Mouse (Mus musculus): ENCODE results near the gene Lama2.

The Lama2 gene

DNA sequence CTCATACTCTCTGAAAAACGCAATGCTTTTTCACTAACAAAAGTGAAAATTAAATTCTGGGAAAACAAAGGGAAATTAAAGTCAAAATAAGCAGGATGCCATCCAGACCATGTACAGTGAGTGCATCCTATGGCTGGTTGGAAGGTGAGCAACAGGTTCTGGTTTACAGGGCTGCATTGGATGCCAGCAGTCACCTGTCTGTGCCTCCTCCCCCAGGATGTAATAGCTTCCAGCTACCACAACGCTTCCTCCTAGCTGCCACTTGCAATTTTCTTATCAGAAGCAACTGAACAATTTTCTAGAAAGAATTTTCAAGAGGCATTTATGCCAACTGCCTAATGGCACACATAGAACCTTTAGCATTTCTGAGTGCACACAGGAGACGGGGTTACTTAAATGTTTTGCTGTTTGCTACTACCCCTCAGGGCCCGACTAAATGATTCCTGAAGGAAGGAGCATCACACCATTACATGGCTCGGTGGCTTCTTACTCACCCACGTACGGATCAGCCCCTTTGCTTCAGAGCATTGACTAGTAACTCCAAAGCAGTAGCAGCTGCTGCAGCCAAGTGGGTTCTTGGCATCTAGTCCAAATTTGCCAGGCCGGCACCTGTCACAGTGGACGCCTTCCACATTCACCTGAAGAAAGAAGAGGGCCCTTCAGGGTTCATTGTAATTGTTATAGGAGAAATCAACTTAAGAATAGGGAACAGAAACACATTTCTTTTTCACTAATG, 430.8 kb downstream of the Lama2 start:
- DNase-seq (ENCODE audit: low spot score in 2 of 2) = no peak

- DNase-seq (ENCODE audit: low spot score in 2 of 2) = no peak
Observed at GRCm38 (mm10) chr10:27184185-27184584, 435.4 kb downstream of the Lama2 start.

DNA sequence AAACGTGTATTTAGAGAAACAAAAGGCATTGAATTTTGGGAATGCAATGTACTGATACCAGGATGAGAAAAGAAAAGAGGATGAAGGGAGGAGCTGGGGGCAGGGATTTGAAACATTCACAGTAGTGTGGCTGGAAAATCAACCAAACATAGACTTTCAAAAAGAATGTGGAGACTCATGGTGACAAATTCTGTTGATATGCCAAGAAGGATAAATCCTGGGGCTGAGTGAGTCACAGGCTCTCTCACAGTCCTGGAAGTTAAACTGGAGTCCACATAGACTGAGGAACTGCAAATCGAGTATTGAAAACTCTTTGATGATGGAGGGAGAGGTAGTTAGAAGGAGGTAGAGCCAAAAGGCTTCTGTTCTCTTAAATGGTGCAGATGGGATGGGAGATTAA, 445.3 kb downstream of the Lama2 start:
- DNase-seq (ENCODE audit: low spot score in 2 of 2) = no peak

GRCm38 (mm10) chr10:27164738-27165137, 454.8 kb downstream of the Lama2 start:
- no peak for DNase-seq (ENCODE audit: low spot score in 2 of 2)

- no peak for DNase-seq (ENCODE audit: low spot score in 2 of 2)
Observed at GRCm38 (mm10) chr10:27162364-27162763, 457.2 kb downstream of the Lama2 start.

- no peak for DNase-seq (ENCODE audit: low spot score in 2 of 2)
Observed at GRCm38 (mm10) chr10:27150220-27150619, 469.3 kb downstream of the Lama2 start.

- no peak for DNase-seq (ENCODE audit: low spot score in 2 of 2)
Observed at GRCm38 (mm10) chr10:27140422-27140821, 479.1 kb downstream of the Lama2 start.

DNA sequence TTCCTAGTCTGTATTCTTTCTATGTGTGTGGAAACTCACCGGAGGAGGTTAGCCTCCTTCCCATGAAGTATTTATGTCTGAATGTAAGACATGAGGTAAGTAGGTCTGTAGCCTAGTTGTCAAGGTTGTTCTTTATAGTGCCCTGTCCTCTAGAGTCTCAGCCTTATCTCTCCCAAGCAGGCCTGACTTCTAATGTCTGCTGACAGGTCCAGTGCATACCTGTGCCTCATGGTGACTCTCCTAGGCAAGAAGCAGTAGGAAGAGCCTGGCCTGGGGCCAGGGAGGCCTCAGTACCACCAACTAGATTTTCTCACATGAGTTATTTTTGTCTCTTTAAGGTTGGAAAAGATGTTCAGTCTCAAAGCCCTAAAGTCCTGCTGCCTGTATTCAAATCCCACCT, 483.8 kb downstream of the Lama2 start:
- DNase-seq (ENCODE audit: low spot score in 2 of 2) = no peak

DNA sequence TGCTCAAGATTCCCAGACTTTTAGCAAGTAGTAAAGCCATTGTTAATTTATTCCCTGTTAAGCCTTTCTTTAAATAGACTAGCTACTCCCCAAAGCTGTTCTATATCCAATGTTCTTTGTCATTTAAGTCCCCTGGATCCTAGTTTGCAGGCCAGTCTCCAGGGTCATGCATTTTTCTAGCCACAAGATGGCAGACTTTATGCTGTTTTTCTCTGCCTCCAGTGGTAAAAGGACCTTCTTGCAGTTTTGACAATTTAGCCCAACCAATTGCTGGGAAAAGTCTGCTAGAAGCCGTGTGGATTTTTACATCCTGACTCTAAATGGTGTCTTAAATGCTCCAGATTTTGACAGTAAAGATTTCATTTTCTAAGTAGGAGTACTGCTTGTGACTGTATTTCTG, 486.4 kb downstream of the Lama2 start:
- no peak for DNase-seq (ENCODE audit: low spot score in 2 of 2)

DNA sequence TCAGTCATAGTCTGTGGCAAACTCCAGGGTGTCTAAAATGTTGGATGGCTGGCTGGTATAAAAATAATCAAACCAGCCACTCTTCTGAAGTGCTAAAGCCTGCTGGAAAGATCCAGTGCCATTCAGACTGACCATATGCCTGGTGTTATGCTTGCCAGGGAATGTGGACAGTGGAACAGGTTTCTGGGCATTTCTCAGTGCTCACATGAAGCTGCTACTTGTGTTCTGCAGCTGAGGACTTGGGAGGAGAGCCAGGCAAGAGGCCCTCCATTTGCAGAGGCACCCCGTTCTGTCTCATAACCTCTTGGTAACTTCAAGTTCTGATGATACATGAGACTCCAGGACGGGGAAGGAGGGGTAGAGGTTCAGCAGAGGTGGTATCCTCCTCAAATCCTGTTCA, 492.1 kb downstream of the Lama2 start:
- DNase-seq (ENCODE audit: low spot score in 2 of 2) = no peak

DNA sequence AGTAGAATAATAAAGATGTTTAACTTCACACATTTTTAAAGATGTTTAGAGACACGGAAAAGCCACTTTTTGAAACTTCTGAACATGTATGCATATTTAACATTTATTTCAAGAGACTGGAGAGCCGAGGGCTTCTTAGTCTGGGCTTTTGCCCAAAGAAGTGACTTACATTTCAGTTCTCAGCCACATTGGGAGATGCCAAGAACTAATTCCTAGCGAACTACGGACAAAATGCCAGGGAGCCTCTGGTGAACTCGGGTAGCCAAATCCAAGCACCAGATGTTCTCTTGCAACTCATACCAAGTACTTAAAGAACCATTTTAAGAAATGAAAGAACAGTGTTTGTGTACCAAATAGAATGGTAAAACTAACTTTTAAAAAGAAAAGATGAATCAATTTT, 495.8 kb downstream of the Lama2 start:
- no peak for DNase-seq (ENCODE audit: low spot score in 2 of 2)

- no peak for DNase-seq (ENCODE audit: low spot score in 2 of 2)
Observed at GRCm38 (mm10) chr10:27117815-27118214, 501.7 kb downstream of the Lama2 start.

DNA sequence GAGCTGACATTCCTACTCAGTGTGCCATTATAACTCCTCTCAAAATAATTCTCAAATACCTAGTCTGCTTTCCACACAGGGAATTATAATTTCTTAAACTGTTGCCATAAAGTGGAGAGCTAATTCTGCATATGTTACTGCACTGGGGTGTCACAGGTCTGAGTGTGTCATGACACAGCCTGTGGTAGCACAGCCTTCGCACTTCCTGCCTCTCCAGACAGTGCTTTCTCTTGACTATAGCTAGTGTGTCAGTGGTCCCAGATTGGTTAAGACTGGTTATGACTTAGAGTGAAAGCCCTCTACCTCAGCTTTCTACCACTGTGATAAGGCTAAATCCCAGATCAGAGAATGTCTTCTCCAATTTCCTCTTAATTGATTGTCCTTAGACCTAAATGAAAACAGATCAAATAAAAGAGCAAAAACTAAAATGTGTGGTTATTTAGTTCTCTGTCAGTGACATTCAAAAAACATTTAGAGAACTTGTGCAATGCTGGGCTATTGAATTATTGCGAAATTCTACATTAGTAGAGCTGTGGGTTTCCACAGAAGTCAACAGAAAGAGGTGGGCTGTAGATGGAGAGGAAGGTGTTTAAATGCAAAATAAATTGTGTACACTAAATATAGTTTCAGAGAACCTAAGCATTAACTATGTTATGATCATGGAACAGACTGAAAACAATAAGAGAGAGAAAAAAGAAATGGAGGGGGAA, 502.5 kb downstream of the Lama2 start:
- no peak for DNase-seq (ENCODE audit: low spot score in 2 of 2)

- no peak for DNase-seq (ENCODE audit: low spot score in 2 of 2)
Observed at GRCm38 (mm10) chr10:27114131-27114530, 505.4 kb downstream of the Lama2 start.

- DNase-seq (ENCODE audit: low spot score in 2 of 2) = no peak
Observed at GRCm38 (mm10) chr10:27103811-27104210, 515.7 kb downstream of the Lama2 start.

GRCm38 (mm10) chr10:27101800-27102353, 517.7 kb downstream of the Lama2 start:
- no peak for DNase-seq (ENCODE audit: low spot score in 2 of 2)

DNA sequence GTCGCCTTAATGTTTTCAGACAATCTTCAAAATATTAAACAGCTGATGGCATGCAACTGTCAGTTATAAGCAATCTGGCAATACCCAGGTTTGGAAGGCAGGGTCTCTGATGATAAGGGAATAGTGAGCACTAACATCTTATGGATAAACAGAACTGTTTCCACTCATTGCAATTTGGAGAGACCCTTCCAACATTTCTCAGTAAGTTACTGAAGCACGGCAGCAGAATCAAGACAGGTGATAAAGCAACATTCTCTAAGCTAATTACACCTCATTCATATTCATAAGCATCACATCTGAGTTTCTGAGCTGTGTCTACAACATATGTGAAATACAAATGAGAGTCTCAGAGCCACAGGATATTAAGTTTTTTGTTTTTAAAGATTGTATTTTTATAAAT, 542.4 kb downstream of the Lama2 start:
- no peak for DNase-seq (ENCODE audit: low spot score in 2 of 2)

- no peak for DNase-seq (ENCODE audit: low spot score in 2 of 2)
Observed at GRCm38 (mm10) chr10:27068794-27069435, 550.6 kb downstream of the Lama2 start.

GRCm38 (mm10) chr10:27063671-27064070, 555.9 kb downstream of the Lama2 start:
- no peak for DNase-seq (ENCODE audit: low spot score in 2 of 2)

GRCm38 (mm10) chr10:27054488-27054887, 565.1 kb downstream of the Lama2 start:
- DNase-seq (ENCODE audit: low spot score in 2 of 2) = no peak

- DNase-seq (ENCODE audit: low spot score in 2 of 2) = no peak
Observed at GRCm38 (mm10) chr10:27047196-27047595, 572.4 kb downstream of the Lama2 start.

- DNase-seq (ENCODE audit: low spot score in 2 of 2) = no peak
Observed at GRCm38 (mm10) chr10:27041812-27042211, 577.7 kb downstream of the Lama2 start.

- no peak for DNase-seq (ENCODE audit: low spot score in 2 of 2)
Observed at GRCm38 (mm10) chr10:27022707-27023106, 596.9 kb downstream of the Lama2 start.

Measured in spleen, postnatal 36 days (tissue).